Mouse (Mus musculus) forebrain, embryonic 14.5 days (tissue): ENCODE measurements around the gene Gnb3. TPM values are rescaled to one million over a fixed set of nuclear protein-coding genes. Genes with fewer than 3 reads are reported as not detected.
A peak's percentile ranks its signal among the peaks of the same experiment; 100 is the strongest.

ENCODE experiments used
- ATAC-seq: fragments of 200-750 bp; cut with Nextera tagmentation; 2 replicates; pipeline ENCODE4 v1.8.0; 2017; ENCODE audit warnings: mild to moderate bottlenecking, moderate library complexity
- DNase-seq: peaks from one replicate; pipeline ENCODE4 v3.0.0-alpha.2; 2015; ENCODE audit warnings: low spot score
- H3K27ac ChIP-seq: fragments of 300-500 bp; sonication (generic); 2 replicates; pipeline ENCODE4 v1.5.1; 2014; ENCODE audit warnings: low read depth, mild to moderate bottlenecking, control low read depth, low read length, moderate library complexity
- H3K27me3 ChIP-seq: fragments of 300-500 bp; sonication (generic); replicated peaks from 2 replicates; pipeline ENCODE4 v1.6.1; 2014; ENCODE audit warnings: low read length, control low read depth, mixed read lengths; ENCODE audit not compliant: control insufficient read depth, insufficient read depth
- H3K36me3 ChIP-seq: fragments of 300-500 bp; sonication (generic); 2 replicates; pipeline ENCODE4 v1.6.1; 2014; ENCODE audit warnings: low read length, control low read depth; ENCODE audit not compliant: control insufficient read depth, insufficient read depth
- H3K4me1 ChIP-seq: fragments of 300-500 bp; sonication (generic); 2 replicates; pipeline ENCODE4 v1.6.1; 2014; ENCODE audit warnings: antibody characterized with exemption, low read length, control low read depth; ENCODE audit not compliant: control insufficient read depth, insufficient read depth
- H3K4me2 ChIP-seq: fragments of 300-500 bp; sonication (generic); 2 replicates; pipeline ENCODE4 v1.6.1; 2014; ENCODE audit warnings: mild to moderate bottlenecking, control low read depth, low read length
- H3K4me3 ChIP-seq: fragments of 300-500 bp; sonication (generic); 2 replicates; pipeline ENCODE4 v1.5.1; 2014; ENCODE audit warnings: low read depth, low read length, control low read depth
- H3K9ac ChIP-seq: fragments of 300-500 bp; sonication (generic); 2 replicates; pipeline ENCODE4 v1.6.1; 2014; ENCODE audit warnings: mild to moderate bottlenecking, low read length, control low read depth, moderate library complexity
- H3K9me3 ChIP-seq: fragments of 300-500 bp; sonication (generic); replicated peaks from 2 replicates; pipeline ENCODE4 v1.6.1; 2016; ENCODE audit warnings: low read length, control low read depth, mixed read lengths; ENCODE audit not compliant: control insufficient read depth
- WGBS: fragments of 180-500 bp; shearing (Covaris S2); extraction: QIAGEN DNeasy Blood & Tissue Kit; methylation state at CpG from one replicate; pipeline ENCODE4 v1.1.7; 2014; 5-methylcytosine and 5-hydroxymethylcytosine counted together
- polyA plus RNA-seq: library from polyadenylated mRNA; unstranded; fragments of >200 nt; fragmentation: Nextera tagmentation; extraction: Ambion mirVana; gene quantifications from 2 replicates; pipeline ENCODE4 v1.2.1, GENCODE M21; 2014

Gene Gnb3
- 0.54 and 0.89 TPM in 2 replicates for polyA plus RNA-seq

DNA sequence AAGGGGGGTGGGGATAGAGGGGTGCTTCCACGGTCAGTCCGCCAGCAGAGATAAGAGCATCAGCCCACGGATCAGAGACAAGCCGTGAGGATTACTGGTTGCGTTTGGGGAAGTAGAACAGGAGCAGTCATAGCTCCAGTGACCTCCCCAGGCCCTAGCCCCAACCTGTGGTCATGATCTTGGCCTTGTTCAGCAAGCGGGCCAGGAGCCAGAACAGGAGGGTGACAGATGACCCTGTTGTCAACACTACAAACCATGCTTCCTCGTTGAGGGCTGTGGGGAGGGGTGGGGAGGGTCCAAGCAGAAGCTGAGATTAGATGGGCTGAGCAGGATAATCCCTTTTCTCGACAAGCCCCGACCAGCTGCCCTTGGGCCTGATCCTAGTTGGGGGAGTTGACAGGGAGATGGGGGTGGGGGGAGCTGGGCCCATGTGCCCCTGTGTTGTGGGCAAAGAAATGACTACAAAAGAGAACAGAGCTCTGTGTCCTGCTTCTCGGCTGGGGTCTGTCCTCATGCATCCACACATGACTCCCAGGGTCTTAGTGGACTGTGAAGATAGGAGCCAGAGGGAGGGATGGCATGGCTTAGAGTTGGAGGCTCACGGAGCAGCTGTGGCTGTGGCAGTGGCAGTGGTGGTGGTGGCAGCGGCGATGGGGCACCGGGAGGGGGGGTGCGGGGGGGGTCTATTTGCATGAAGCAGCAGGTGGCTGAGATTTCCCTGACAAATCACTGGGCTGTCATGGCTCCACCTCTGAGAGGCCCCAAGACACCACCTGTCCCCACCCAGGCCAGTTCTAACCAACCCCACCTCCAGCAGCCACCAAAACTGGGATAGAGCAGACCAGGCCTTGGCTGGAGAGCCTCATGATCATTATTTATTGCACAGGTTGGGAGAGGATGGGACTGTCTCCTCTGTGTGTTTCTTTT lies at the start of gene Gnb3:
Gene Gnb3, minus strand, starts transcription at position 35 of the 927 bp plus-strand sequence.
- H3K4me2 ChIP-seq: no peak within 1 kb of the TSS
- H3K9ac ChIP-seq: peak within 1 kb of the TSS; percentile 35; the same call in 1 of the 2 replicates
- no peak for DNase-seq
- peaks cover 11% of the 10 kb centered on the region; the same call in 1 of the 2 replicates for H3K36me3 ChIP-seq
- H3K4me1 ChIP-seq: no peaks in the 10 kb centered on the region
- 34% methylated on average over 15 of the region's 15 CpGs for WGBS
- H3K9me3 ChIP-seq: no peaks in the 10 kb centered on the region
- peak; percentile 24; the same call in 1 of the 2 replicates for ATAC-seq
- no peaks in the 10 kb centered on the region for H3K27me3 ChIP-seq
- peak within 1 kb of the TSS; percentile 24; the same call in 1 of the 2 replicates for H3K27ac ChIP-seq
- H3K4me3 ChIP-seq: no peak within 1 kb of the TSS

DNA sequence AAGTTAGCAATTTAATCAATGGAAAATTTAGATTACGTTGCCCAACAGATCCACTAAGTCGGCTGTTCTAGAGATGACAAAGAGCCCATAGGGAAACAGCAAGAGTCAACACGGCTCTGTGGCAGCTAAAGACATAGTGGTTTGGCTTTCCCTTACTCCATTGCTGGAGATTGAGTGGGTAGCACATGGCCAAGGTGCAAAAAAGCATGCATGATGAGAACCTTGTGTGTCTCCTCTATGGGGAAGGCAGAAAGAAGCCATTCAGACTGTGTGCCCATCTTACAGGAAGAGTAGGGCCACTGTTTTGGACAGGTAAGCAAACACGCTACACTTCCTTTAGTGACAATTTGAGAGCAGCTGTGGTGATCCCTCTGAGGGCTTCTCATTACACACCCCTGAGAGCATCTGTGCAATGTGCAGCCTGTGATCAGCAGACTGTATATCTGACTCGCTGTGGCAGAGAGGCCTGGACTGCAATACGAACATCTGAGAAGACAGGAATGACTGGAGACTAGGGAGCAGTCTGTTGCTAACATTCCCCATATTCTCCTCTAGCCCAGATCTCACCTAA lies 48.6 kb upstream of the Gnb3 start:
- DNase-seq: no peak
- H3K4me3 ChIP-seq: no peak overlapping the region
- no peaks in the 10 kb centered on the region for H3K4me1 ChIP-seq
- H3K4me2 ChIP-seq: no peak overlapping the region
- no peaks in the 10 kb centered on the region for H3K9me3 ChIP-seq
- no peaks in the 10 kb centered on the region for H3K36me3 ChIP-seq
- H3K9ac ChIP-seq: no peak overlapping the region
- H3K27me3 ChIP-seq: no peaks in the 10 kb centered on the region
- no peak overlapping the region for H3K27ac ChIP-seq
- WGBS: 92% methylated on average over 6 of the region's 6 CpGs
- no peak for ATAC-seq

DNA sequence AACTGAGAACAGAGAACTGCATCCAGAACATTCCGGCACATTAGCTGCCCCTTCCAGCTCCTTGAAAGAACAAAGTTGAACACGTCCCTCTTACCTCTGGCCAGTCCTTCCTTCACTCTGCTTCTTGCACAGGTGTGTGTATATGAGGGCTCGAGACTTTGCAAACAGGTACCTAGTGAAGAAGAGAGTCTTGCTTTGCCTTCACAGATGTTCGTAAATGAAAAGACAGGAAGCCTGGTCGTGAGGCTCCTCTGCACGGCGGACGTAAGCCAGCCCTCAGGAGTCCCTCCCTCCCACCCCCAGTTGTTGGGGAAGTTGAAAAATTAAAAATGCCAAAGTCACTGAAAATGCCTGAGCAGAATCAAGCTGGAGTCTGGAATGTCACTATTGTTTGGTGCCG lies 47.9 kb upstream of the Gnb3 start, which contains the start of gene Cd4:
Gene Cd4, minus strand, starts transcription at position 236 of the 400 bp plus-strand sequence.
- Histone ChIP-seq H3K4me1 (no peaks in the 10 kb centered on the region), H3K9ac (no peak within 1 kb of the TSS), H3K4me2 (no peak within 1 kb of the TSS), H3K36me3 (no peaks in the 10 kb centered on the region), H3K27ac (no peak within 1 kb of the TSS), H3K9me3 (no peaks in the 10 kb centered on the region), H3K4me3 (no peak within 1 kb of the TSS), H3K27me3 (no peaks in the 10 kb centered on the region)
- WGBS: 91% methylated on average over 9 of the region's 9 CpGs
- DNase-seq: no peak
- ATAC-seq: no peak

DNA sequence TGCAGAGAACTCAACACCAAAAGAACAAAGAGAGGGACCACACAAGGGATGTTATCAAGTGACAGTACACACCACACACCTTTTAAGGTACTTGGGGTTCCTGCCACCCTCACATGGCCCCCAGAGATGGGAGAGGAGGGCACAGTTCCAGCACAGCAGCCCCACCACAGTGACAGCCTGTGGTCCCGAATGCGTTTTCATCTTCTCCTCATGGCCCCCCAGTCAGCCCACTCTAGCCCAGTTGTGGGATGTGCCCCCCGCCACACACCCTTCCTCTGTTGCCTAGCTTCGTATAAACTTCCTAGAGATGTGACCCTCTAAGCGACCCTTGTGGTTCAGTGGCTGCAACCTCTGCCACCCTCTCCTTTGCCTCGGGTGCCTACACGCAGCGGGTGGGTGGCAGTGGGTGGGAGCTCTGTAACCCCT lies 45.9 kb upstream of the Gnb3 start:
- DNase-seq (no peak), ATAC-seq (no peak)
- no peak overlapping the region for H3K4me3 ChIP-seq
- no peaks in the 10 kb centered on the region for H3K27me3 ChIP-seq
- no peaks in the 10 kb centered on the region for H3K9me3 ChIP-seq
- 95% methylated on average over 8 of the region's 8 CpGs for WGBS
- no peaks in the 10 kb centered on the region for H3K36me3 ChIP-seq
- H3K9ac ChIP-seq: no peak overlapping the region
- H3K27ac ChIP-seq: no peak overlapping the region
- no peaks in the 10 kb centered on the region for H3K4me1 ChIP-seq
- no peak overlapping the region for H3K4me2 ChIP-seq

DNA sequence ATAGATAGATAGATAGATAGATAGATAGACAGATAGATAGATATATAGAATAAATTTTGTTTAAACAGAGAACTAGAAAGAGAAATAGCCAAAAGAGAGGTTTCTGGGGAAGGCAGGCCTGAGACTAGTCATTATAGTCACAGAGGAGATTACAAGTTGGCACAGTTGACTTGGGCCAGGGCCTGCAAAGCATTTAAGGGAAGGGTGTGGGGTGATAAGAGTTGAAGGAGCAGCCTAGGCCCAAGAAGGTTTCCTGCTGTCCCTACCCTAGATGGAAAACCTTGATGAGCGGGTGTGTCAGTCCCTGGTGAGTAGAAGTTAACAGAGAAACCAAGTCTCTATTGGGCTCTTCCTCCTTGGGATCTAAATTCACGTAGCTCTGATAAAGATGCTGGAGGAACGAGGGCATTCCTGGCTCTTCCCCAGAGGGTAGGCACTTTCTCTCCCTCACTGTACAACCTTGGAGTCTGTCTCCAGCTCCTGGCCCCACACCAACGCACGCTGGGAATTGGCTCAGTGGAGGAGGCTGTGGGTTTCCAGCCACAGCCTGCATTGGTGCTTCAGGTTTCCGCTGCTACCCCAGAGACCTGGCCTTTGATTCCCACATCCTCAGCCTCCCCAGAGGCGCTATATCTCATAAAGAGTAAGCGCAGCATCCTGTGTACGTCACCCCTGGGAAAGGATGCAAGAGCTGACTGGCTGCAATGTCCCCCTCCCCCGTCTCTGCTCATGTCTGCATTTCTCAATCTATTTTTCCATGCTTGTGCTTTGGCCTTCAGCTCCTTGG lies 44.8 kb upstream of the Gnb3 start:
- no peaks in the 10 kb centered on the region for H3K9me3 ChIP-seq
- H3K4me1 ChIP-seq: no peaks in the 10 kb centered on the region
- H3K4me3 ChIP-seq: no peak overlapping the region
- no peak overlapping the region for H3K4me2 ChIP-seq
- WGBS: 80% methylated on average over 10 of the region's 10 CpGs
- no peak overlapping the region for H3K27ac ChIP-seq
- H3K9ac ChIP-seq: no peak overlapping the region
- DNase-seq: no peak
- no peaks in the 10 kb centered on the region for H3K36me3 ChIP-seq
- no peaks in the 10 kb centered on the region for H3K27me3 ChIP-seq
- no peak for ATAC-seq

DNA sequence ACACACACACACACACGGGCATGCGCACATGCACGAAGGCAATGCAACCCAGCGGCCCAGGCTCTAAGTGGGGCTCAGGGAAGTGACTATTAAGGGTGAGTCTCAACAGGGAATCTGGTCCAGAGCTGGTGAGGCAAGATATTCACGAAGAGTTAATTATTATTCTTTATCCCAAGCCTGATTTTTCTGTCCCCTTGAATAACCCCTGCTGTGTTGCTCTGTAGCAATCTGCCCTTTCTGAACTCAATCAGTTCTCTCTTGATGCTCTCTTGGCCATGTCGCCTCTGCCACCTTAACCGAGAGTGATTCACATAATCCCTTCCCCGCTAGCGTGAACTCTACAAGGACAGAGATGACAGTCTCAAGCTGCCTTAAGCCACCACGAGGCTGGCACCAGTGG lies 43.3 kb upstream of the Gnb3 start:
- H3K4me2 ChIP-seq: no peak overlapping the region
- H3K36me3 ChIP-seq: no peaks in the 10 kb centered on the region
- H3K4me3 ChIP-seq: no peak overlapping the region
- H3K4me1 ChIP-seq: no peaks in the 10 kb centered on the region
- WGBS: 71% methylated on average over 10 of the region's 10 CpGs
- no peaks in the 10 kb centered on the region for H3K9me3 ChIP-seq
- ATAC-seq (no peak), DNase-seq (no peak)
- H3K27ac ChIP-seq: no peak overlapping the region
- H3K27me3 ChIP-seq: no peaks in the 10 kb centered on the region
- no peak overlapping the region for H3K9ac ChIP-seq

DNA sequence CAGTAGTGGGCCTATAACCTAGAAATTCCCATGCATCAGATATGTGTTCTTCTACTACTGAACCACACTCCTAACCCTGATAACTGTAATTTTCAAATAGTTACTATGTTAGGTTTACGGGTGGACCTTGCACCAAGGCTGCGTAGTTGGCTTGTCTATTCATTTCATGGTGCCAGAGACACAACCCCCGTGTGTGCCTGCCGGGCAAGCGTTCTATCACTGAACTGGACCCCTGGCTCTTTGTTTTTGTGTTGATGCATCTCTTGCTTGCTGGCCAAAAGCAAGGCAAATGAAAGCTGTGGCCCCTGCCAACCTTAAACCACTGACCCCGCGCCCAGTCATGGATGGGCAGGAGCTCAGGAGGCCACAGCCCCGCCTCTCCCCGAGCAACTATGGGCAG lies 41.7 kb upstream of the Gnb3 start:
- no peaks in the 10 kb centered on the region for H3K27me3 ChIP-seq

DNA sequence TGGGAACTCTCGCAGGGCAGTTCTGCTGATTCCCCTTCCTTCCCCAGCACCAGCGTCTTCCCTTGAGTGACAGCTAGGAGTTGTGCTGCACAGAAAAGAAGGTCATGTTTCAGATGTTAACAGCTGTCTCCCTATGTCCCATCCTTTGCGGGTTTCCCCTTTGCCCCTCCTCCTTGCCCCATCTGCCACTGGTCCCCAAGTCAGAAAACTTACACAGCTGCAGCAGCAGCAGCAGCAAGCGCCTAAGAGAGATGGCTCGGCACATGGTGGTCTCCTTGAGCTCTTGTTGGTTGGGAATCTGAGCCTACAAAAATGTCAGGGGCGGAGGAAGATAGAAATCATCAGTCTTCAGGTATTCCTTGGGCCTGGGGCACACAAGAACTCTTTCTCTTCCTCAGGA lies 39.3 kb upstream of the Gnb3 start:
- WGBS: 75% methylated on average over 6 of the region's 6 CpGs
- no peak for ATAC-seq
- Histone ChIP-seq H3K9ac (no peak overlapping the region), H3K4me3 (no peak overlapping the region), H3K9me3 (no peaks in the 10 kb centered on the region), H3K27ac (no peak overlapping the region), H3K4me1 (no peaks in the 10 kb centered on the region), H3K27me3 (no peaks in the 10 kb centered on the region), H3K36me3 (no peaks in the 10 kb centered on the region), H3K4me2 (no peak overlapping the region)
- DNase-seq: no peak

More for the DNA sequence above, 41.7 kb upstream of the Gnb3 start:
- ATAC-seq: no peak
- Histone ChIP-seq H3K9ac (no peak overlapping the region), H3K9me3 (no peaks in the 10 kb centered on the region), H3K4me1 (no peaks in the 10 kb centered on the region), H3K4me2 (no peak overlapping the region), H3K27ac (no peak overlapping the region), H3K36me3 (no peaks in the 10 kb centered on the region), H3K4me3 (no peak overlapping the region)
- no peak for DNase-seq
- 93% methylated on average over 9 of the region's 9 CpGs for WGBS
